Mouse (Mus musculus) layer of hippocampus, adult 2 months (tissue): ENCODE results near the gene Pald1. TPM values are rescaled to one million over a fixed set of nuclear protein-coding genes. Genes with fewer than 3 reads are reported as not detected.

Source experiments
- DNase-seq, 2 experiments: peaks; one replicate each; pipeline ENCODE4 v3.0.0; 2022; ENCODE audit warnings: low spot score in 2 of 2
- H3K27ac ChIP-seq: fragments of 200-600 bp; 2 replicates; pipeline ENCODE4 v1.8.1; 2022
- H3K4me3 ChIP-seq: fragments of 200-600 bp; 2 replicates; pipeline ENCODE4 v1.8.1; 2022; ENCODE audit warnings: mild to moderate bottlenecking
- CTCF ChIP-seq: fragments of 200-600 bp; conservative IDR thresholded peaks from 2 replicates; pipeline ENCODE4 v1.8.1; 2022; ENCODE audit warnings: antibody characterized with exemption, mild to moderate bottlenecking, moderate library complexity
- total RNA-seq, 2 experiments: library from RNA; stranded (reverse); gene quantifications; 2 replicates each; pipeline ENCODE4 v1.2.3; 2021

Pald1 gene
- total RNA-seq, 2 experiments from 2014 or later: 15.2 to 16.3 TPM

DNA sequence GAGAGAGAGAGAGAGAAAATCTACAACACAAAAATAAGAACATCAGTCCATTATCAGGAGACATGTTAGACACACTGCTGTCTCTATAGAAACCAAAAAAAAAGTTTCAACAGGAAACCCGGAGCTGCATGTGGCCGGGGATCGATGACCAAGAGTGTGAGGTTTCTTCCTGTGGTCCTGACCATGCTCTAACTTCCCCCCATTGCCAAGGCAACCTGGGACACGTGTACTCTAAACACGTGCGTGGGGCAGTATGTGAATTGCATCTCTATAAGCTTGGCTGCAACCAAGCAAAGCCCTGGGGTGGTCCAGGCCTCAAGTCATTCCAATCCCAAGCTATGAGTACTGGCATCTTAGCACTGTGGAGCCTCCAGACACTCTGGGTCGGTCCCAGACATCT is 48.8 kb downstream of the Pald1 start:
- no peak for TF ChIP-seq CTCF
- H3K4me3 ChIP-seq: no peak overlapping the region
- no peak for DNase-seq
- no peak overlapping the region for H3K27ac ChIP-seq

- DNase-seq: peak; percentile 85 to 89
- TF ChIP-seq CTCF: no peak
- Histone ChIP-seq H3K4me3 (no peak overlapping the region), H3K27ac (peak overlapping the region; percentile 78)
Measured at GRCm38 (mm10) chr10:61331046-61331445, 52.3 kb downstream of the Pald1 start.

DNA sequence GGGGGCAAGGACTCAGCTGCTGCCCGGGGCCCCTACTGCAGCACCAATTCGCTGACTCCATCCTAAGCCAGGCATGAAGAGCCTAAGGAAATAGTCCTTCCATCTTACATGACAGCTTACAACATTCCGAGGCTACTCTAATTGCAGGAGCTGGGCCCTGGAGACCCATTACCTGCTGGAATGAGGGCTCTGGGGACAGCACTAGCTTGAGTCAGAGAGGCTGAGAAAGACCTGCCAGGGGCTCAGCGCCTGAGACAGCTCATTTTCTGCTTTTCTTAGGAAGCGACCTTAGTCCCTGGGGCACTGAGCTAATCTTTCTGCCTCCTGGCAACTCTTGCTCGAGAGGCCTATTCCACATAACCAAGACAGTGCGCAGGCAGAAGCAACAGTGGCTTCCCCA is 54.4 kb downstream of the Pald1 start:
- no peak for TF ChIP-seq CTCF
- DNase-seq: no peak
- no peak overlapping the region for H3K4me3 ChIP-seq
- no peak overlapping the region for H3K27ac ChIP-seq

DNA sequence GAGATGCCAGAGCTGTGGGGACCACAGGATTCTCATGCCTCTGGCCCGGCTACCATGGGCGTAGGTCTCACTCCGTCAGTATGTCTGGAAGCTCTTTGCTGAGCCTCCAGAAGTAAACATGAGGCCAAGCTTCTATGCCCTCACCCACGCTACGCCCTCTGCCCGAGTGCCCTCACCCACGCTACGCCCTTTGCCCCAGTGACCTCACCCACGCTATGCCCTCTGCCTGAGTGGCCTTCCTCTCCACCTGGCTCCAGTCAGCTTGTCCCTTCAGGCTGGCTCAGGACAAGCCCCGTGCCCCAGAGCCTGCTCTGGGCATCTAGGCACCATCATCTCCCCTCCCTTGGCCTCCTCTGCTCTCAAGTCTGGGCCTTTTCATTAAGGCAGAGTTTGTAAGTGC is 55.8 kb downstream of the Pald1 start:
- no peak overlapping the region for H3K27ac ChIP-seq
- DNase-seq: no peak
- H3K4me3 ChIP-seq: no peak overlapping the region
- TF ChIP-seq CTCF: no peak

GRCm38 (mm10) chr10:61325782-61326328 is 57.5 kb downstream of the Pald1 start:
- TF ChIP-seq CTCF: no peak
- Histone ChIP-seq H3K4me3 (no peak overlapping the region), H3K27ac (no peak overlapping the region)
- no peak for DNase-seq

- no peak for TF ChIP-seq CTCF
- no peak for DNase-seq
- H3K27ac ChIP-seq: no peak overlapping the region
- H3K4me3 ChIP-seq: no peak overlapping the region
Measured at GRCm38 (mm10) chr10:61324717-61325116, 58.6 kb downstream of the Pald1 start.

- Histone ChIP-seq H3K4me3 (no peak overlapping the region), H3K27ac (no peak overlapping the region)
- TF ChIP-seq CTCF: 0 out of 2 replicates have a peak, but pooled peaks have one; percentile 18
- no peak for DNase-seq
Measured at GRCm38 (mm10) chr10:61318527-61318926, 64.8 kb downstream of the Pald1 start.

DNA sequence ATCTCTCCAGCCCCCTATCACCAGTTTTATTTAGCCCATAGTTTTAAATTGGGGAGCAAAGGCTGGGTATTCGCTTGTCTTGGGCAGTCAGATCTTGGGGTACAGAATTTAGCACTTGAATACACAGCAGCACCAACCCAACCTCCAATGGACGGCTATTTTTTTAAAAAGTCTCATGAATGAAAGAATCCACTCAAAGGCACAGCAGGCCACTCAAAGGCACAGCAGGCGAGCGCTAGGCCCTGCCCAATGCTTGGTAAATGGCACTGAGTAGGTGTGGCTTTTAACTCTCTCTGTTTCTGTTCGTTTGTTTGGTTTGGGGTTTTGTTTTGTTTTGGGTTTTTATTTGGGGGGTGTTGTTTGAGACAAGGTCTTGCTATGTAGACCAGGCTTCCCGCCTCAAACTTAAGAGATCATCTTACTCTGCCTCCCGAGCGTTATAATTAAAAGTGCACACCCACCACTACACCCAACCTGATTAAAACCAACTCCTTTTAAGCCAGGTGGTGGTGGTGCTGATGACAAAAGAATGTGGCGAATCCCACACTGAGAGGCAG is 67.9 kb downstream of the Pald1 start:
- no peak for DNase-seq
- H3K4me3 ChIP-seq: no peak overlapping the region
- TF ChIP-seq CTCF: no peak

GRCm38 (mm10) chr10:61313750-61314149 is 69.6 kb downstream of the Pald1 start:
- no peak for TF ChIP-seq CTCF
- no peak overlapping the region for H3K4me3 ChIP-seq
- DNase-seq: no peak
- no peak overlapping the region for H3K27ac ChIP-seq

More for the DNA sequence above, 67.9 kb downstream of the Pald1 start:
- no peak overlapping the region for H3K27ac ChIP-seq

DNA sequence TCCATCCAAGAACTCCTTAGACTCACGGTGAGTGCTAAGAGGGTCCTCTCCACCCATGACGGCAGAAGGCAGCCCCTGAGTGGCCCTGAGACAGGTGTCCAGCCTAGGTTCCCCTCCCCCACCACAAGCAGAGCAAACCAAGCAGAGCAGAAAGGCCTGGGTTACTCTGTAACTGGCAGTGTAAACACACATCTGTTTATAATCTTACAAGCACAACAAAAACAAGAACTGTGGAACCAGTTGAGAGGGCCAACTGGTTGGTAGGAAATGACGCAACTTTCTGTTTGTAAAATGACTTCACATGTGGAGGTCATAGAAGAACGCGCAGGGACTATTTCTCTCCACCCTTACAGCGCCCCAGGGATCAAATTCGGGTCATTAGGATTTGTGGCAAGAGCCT is 70.6 kb downstream of the Pald1 start:
- Histone ChIP-seq H3K4me3 (no peak overlapping the region), H3K27ac (no peak overlapping the region)
- no peak for TF ChIP-seq CTCF
- no peak for DNase-seq

DNA sequence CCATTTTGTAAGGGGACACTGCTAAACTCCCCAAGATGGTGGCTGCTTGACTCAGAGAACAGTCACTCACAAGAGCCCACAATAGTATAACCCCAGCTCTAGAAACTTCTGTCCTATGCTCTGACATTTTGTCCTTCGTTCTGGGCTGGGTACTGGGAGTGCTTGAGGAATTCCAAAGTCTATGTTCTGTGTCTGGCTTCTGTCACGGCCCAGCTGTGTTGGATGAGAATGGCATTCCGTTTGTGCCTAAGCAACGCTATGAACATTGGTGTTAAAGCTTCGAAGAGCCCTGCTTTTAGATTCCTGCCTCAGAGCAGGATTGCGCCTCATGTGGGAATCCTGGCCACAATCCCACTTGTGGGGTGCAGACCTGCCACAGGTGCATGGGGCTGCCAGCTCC is 71.2 kb downstream of the Pald1 start:
- TF ChIP-seq CTCF: no peak
- no peak overlapping the region for H3K4me3 ChIP-seq
- H3K27ac ChIP-seq: no peak overlapping the region
- no peak for DNase-seq

DNA sequence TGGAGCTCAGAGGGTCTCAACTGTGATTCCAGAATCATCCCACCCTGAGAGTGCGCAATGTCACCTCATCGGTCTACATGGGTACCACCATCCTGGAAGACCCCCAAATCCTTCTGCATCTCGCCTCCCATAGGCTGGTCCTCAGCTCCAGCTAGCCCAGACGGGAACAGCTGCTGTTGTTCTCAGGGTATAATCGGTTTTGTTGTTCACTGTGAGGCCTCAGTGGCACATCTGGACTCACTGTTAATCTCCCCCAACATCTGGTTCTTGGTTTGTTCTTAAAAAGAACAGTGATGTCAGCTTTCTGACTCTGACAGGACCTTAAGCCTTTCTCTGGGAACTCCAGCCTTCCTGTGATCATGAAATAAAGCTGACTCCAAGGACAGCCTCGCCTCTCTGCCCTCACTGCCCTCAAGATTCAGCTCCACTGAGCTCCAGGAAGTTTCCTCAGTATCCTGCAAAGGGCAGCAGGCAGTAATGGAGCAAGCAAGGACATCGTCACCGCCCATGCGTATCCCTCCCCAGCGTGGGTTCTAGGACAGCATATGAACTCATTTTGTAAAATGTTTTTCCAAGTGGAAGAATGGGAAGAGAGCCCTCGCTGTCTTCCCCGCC is 74.5 kb downstream of the Pald1 start:
- H3K27ac ChIP-seq: no peak overlapping the region
- TF ChIP-seq CTCF: no peak
- no peak for DNase-seq
- H3K4me3 ChIP-seq: no peak overlapping the region

DNA sequence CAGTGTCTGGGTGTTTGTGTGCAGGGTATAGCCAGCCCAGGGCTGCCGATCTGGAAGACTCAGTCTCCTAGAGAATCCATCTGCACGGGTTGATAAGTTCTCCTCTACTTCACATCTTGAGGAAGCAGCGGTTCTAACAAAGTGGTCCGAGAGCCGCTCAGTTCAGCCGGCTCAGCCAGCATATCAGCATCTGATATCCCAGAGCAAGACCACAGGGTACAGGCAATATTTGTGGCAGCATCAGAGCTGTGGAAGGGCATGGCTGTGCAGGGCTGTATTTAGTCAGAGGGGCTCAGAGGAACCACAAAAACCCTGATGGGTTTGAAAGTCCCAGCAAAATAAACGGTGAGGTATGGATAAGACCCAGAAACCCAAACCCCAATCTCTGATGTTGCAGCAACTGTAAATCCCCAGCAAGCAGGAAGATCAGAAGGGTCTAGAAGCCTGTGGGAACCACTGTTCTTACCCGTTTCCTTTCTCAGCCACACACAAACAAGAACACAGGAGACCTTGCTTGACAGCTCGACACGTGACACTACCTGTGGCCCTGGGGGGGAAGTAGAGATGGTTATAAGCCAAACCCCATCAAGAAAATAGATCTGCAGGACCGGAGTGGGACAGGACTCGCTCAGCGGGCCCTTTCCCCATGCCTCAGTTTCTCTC is 77.3 kb downstream of the Pald1 start:
- no peak overlapping the region for H3K4me3 ChIP-seq
- no peak overlapping the region for H3K27ac ChIP-seq
- no peak for DNase-seq
- no peak for TF ChIP-seq CTCF

DNA sequence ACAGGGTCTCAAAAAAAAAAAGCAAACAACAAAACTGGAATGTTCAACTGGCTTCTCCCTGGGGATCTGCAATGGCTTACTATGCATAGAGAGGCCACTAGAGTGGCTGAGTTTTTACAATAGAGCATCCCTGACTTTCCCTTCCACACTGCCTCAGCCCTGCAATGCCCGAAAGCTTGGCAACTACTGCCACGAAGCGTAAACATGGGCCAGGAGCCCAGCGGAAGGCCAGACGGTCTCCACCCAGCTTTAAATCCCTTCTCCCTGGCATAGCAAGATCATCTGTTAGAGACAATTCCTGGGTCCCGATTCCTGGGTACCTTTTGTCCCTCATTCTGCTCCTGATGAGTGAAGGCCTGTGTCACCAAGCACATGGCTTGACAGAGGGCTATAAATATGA is 79.3 kb downstream of the Pald1 start:
- no peak overlapping the region for H3K27ac ChIP-seq
- no peak for TF ChIP-seq CTCF
- no peak overlapping the region for H3K4me3 ChIP-seq
- no peak for DNase-seq
